Mouse (Mus musculus): ENCODE measurements at regions not wholly inside any gene's neighbourhood (a gene's known extent, or its start where the extent isn't known, plus 50 kb on each side); places are given as distances from the start of the nearest gene placed in this dataset.

- H3K4me2 ChIP-seq, result no peak overlapping the region
These were observed 90.2 kb downstream of the Klf4 start for GRCm38 (mm10) chr4:55442098-55442497.

More at GRCm38 (mm10) chr4:55442098-55442497, 90.2 kb downstream of the Klf4 start:
- 57% methylated on average over 13 of the region's 13 CpGs for WGBS
- Histone ChIP-seq H3K9ac (no peak overlapping the region), H3K4me3 (no peak overlapping the region), H3K36me3 (no peaks in the 10 kb centered on the region), H3K27me3 (no peaks in the 10 kb centered on the region), H3K27ac (no peak overlapping the region), H3K4me1 (replicated peaks) (no peaks in the 10 kb centered on the region), H3K9me3 (replicated peaks) (no peaks in the 10 kb centered on the region)
- ATAC-seq (replicated peaks; ENCODE audit: insufficient number of reproducible peaks, insufficient read depth, low FRiP score, low read depth), result no peak
